Mouse (Mus musculus): ENCODE measurements around the gene Gramd2.

Gene Gramd2

GRCm38 (mm10) chr9:59679678-59680533 lies at the start of gene Gramd2:
TSS of gene Gramd2 (plus strand) at chr9:59680144.
- DNase-seq (ENCODE audit: low read depth, low spot score), result no peak

GRCm38 (mm10) chr9:59638372-59638771 lies 41.6 kb upstream of the Gramd2 start:
- DNase-seq (ENCODE audit: low read depth, low spot score), result no peak

- no peak for DNase-seq (ENCODE audit: low read depth, low spot score)
Observed at GRCm38 (mm10) chr9:59639936-59640335, 40.0 kb upstream of the Gramd2 start.

- DNase-seq (ENCODE audit: low read depth, low spot score), result no peak
Observed at GRCm38 (mm10) chr9:59641320-59641719, 38.6 kb upstream of the Gramd2 start.

GRCm38 (mm10) chr9:59649911-59650310 lies 30.0 kb upstream of the Gramd2 start:
- no peak for DNase-seq (ENCODE audit: low read depth, low spot score)

GRCm38 (mm10) chr9:59653371-59653770 lies 26.6 kb upstream of the Gramd2 start:
- DNase-seq (ENCODE audit: low read depth, low spot score), result peak; percentile 54

- no peak for DNase-seq (ENCODE audit: low read depth, low spot score)
Observed at GRCm38 (mm10) chr9:59654450-59654983, 25.4 kb upstream of the Gramd2 start.

GRCm38 (mm10) chr9:59655958-59656634 lies 23.8 kb upstream of the Gramd2 start, which contains the start of gene Pkm:
TSS of gene Pkm (plus strand) at chr9:59656368.
- peak; percentile 61 for DNase-seq (ENCODE audit: low read depth, low spot score)

- DNase-seq (ENCODE audit: low read depth, low spot score), result no peak
Observed at GRCm38 (mm10) chr9:59656635-59657617, 23.0 kb upstream of the Gramd2 start.

GRCm38 (mm10) chr9:59658146-59658545 lies 21.8 kb upstream of the Gramd2 start:
- no peak for DNase-seq (ENCODE audit: low read depth, low spot score)

GRCm38 (mm10) chr9:59659036-59660026 lies 20.6 kb upstream of the Gramd2 start:
- peak; percentile 63 for DNase-seq (ENCODE audit: low read depth, low spot score)

- DNase-seq (ENCODE audit: low read depth, low spot score), result no peak
Observed at GRCm38 (mm10) chr9:59660421-59660820, 19.5 kb upstream of the Gramd2 start.

- no peak for DNase-seq (ENCODE audit: low read depth, low spot score)
Observed at GRCm38 (mm10) chr9:59661298-59661975, 18.5 kb upstream of the Gramd2 start.

- no peak for DNase-seq (ENCODE audit: low read depth, low spot score)
Observed at GRCm38 (mm10) chr9:59663226-59663625, 16.7 kb upstream of the Gramd2 start.

GRCm38 (mm10) chr9:59663957-59664356 lies 16.0 kb upstream of the Gramd2 start:
- DNase-seq (ENCODE audit: low read depth, low spot score), result no peak

- no peak for DNase-seq (ENCODE audit: low read depth, low spot score)
Observed at GRCm38 (mm10) chr9:59664664-59665256, 15.2 kb upstream of the Gramd2 start.

GRCm38 (mm10) chr9:59666016-59666415 lies 13.9 kb upstream of the Gramd2 start:
- DNase-seq (ENCODE audit: low read depth, low spot score), result no peak

- DNase-seq (ENCODE audit: low read depth, low spot score), result no peak
Observed at GRCm38 (mm10) chr9:59666813-59667212, 13.1 kb upstream of the Gramd2 start.

- DNase-seq (ENCODE audit: low read depth, low spot score), result no peak
Observed at GRCm38 (mm10) chr9:59667250-59667649, 12.7 kb upstream of the Gramd2 start.

Data from c-Kit-negative CD71-positive TER-119-positive erythroid progenitor cells, embryonic 14.5 days (primary cell).